Mouse (Mus musculus): ENCODE measurements around the gene Trim7.
A peak's percentile ranks its signal among the peaks of the same experiment; 100 is the strongest.
"Not testable (repeated sequence)": the region's sequence is repeated elsewhere in the genome, so short reads cannot be mapped to it uniquely, and the experiment has no call there.

Trim7 gene

DNA sequence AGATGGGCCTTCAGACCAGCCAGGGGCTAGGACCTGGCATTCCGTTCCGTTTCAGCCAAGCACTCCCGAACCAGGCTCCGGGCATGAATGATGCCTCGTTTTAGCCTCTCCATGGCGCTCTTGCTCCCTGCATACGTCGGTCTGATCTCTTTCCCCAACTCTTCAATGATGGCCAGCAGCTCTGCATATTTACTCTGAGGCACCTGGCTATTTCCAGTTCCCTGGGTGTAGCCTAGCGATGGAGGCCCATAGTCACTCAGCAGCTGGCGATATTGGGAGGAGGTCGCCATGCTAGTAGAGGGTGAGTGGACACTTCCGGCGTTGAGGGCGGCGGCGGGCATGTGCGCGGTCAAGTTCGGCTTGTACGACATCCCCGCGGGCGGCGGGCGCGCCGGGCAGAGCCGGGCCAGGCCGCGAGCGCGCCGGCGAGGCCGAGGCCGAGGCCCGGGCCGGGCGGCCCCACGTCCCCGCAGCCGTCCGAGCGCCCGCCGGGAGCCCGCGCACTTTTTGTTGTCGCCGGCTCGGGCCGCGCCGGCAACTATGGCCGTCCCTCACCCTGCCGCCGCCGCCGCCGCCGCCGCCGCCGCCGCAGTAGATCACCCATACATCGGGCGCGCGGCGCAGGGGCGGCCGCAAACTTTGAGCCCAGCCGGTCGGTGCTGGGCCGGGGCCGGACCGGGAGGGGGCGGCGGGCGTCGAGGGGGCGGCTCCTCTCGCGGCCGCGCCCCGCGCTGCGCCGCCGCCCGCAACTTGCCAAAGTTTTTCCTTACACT is at the start of gene Trim7, which contains the start of gene Gm12184:
Trim7 (plus strand) TSS at position 162 of the 773 bp plus-strand sequence.
Gm12184 (minus strand) TSS at position 677 of the 773 bp plus-strand sequence.
- DNase-seq (ENCODE audit: low spot score in 2 of 2): not testable (repeated sequence)

GRCm38 (mm10) chr11:48776664-48777063 is 49.3 kb upstream of the Trim7 start:
- DNase-seq (ENCODE audit: low spot score in 2 of 2): no peak

GRCm38 (mm10) chr11:48777303-48777702 is 48.6 kb upstream of the Trim7 start:
- no peak for DNase-seq (ENCODE audit: low spot score in 2 of 2)

DNA sequence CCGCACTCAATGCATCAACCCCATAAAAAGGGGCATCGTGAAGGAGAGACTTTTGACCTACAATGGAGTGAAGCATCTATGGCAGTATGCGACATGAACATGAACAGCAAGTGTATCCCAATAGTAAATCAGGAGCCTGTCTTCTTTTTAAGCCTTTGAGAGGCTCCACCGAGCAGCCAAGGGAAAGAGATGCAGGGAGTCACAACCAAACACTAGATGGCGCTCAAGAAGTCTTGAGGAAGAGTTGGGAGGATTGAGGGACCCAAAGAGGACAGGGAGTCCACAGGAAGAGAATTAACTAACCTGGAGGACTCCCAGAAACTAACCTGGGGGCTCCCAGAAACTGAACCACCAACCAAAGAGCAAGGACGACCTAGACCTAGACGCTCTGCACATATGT is 46.5 kb upstream of the Trim7 start:
- DNase-seq (ENCODE audit: low spot score in 2 of 2): no peak

GRCm38 (mm10) chr11:48782243-48782642 is 43.7 kb upstream of the Trim7 start:
- no peak for DNase-seq (ENCODE audit: low spot score in 2 of 2)

GRCm38 (mm10) chr11:48787455-48788211 is 38.3 kb upstream of the Trim7 start:
- DNase-seq (ENCODE audit: low spot score in 2 of 2): no peak

GRCm38 (mm10) chr11:48788311-48789089 is 37.4 kb upstream of the Trim7 start:
- DNase-seq (ENCODE audit: low spot score in 2 of 2): peak; percentile 60 to 81

GRCm38 (mm10) chr11:48789215-48789614 is 36.7 kb upstream of the Trim7 start:
- DNase-seq (ENCODE audit: low spot score in 2 of 2): no peak

- DNase-seq (ENCODE audit: low spot score in 2 of 2): peak; percentile 83 to 89
These were observed 35.7 kb upstream of the Trim7 start for GRCm38 (mm10) chr11:48789973-48790823.

GRCm38 (mm10) chr11:48790946-48791345 is 35.0 kb upstream of the Trim7 start:
- no peak for DNase-seq (ENCODE audit: low spot score in 2 of 2)

GRCm38 (mm10) chr11:48791894-48792293 is 34.0 kb upstream of the Trim7 start:
- not testable (repeated sequence) for DNase-seq (ENCODE audit: low spot score in 2 of 2)

DNA sequence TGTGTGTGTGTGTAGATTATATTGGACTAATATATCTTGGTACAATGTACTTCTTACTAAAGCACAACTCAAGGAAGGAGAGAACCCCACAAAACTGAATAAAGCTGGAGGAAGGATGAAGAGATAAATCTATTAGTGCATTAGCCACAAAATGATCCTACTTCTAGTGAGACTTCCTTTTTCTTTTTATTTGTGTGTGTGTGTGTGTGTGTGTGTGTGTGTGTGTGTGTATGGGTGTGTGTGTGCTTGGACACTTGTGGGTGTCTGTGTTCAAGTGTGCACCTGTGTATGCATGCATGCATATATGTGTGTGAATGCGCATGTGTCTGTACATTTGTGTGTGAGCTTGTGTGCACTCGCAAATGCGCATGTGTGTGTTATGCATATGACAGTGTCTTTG is 32.8 kb upstream of the Trim7 start:
- DNase-seq (ENCODE audit: low spot score in 2 of 2): no peak

DNA sequence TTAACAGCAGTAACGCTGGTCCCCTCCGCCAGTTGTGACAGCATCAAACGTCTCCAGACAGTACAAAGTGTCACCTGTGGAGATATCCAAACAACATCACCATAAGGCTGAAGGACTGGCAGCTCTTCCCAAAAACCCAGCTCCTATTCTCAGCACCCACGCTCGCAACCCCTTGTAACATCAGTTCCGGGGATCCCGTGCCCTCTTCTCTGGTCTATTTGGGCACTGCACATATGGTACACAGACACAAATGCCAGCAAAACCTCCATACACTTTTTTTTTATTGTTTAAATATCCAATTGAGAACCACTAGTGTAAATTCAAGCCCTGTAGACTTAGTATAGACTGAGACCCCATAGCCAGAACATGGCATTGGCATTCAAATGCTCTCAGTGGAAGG is 30.7 kb upstream of the Trim7 start:
- no peak for DNase-seq (ENCODE audit: low spot score in 2 of 2)

GRCm38 (mm10) chr11:48796290-48796689 is 29.6 kb upstream of the Trim7 start:
- DNase-seq (ENCODE audit: low spot score in 2 of 2): no peak

DNA sequence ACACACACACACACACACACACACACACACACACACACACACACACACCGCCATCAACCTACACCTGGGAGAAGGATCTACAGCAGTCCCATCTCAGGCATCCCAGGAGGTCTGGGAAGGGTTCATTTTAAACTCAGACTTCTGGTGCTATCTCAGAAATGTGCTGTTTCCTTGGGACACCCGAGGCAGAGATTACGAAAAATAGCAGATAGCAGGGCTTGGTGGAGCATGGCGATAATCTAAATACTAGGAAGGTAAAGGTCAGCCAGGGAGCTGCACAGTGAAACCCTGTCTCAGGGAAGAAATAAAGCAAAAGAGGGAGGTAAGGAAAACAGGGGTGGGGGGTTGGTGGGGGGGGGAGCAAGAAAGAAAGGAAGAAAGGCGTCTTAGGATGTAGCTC is 28.7 kb upstream of the Trim7 start:
- DNase-seq (ENCODE audit: low spot score in 2 of 2): no peak

DNA sequence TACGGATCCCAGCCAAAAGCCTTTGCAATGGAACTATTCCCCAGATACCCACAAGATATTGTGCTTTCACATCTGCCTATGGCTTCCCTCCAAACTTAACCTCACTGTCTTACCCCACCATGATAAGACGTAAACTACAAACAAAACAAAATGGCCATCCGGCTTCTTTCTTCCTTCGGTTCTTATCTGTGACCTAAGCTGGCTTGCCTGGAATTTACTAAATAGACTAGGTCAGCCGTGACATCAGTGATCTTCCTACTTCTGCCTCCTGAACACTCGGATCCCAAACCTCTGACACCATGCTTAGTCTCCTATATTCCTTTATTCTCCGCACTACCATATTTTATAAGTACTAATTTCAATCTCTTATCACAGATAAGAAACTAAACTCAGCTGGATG is 27.6 kb upstream of the Trim7 start:
- DNase-seq (ENCODE audit: low spot score in 2 of 2): no peak

DNA sequence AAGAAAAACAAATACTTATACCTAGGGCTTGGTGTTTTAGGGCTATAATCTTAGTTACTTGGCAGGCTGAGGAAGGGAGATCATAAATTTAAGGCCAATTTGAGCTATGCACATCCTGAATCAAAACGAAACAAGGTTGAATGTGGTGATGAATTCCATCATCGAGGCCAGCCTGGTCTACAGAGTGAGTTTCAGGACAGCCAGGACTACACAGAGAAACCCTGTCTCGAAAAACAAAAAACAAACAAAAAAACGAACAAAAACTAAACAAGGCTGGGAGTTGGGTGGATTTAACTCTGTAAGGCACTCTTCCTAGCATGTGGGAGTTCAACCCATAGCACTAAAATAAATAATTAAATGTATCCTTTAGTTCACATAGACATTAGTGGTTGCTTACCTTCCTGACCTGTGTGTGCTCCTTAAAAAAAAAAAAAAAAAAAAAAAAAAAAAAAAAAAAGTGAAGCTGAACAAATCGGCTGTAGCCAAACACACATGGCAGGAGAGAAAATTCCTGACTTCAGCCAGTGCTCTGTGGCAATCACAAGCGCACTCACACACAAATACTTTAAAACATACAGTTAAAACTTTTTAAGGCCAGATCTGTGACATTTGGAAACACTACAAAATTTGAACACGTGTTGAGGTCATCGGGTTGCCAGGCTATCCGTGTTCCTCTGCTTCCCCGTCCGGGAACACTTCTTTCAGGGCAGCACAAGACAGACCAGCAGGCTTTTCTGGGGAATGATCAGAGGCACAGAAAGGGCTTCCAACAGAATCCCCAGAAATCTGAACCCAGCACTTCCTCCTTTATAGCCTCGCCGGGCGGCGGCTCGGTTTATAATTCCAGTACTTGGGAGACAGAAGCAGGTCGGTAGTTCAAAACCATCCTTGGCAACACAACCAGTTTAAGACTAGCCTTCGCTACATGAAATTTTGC is 26.7 kb upstream of the Trim7 start:
- no peak for DNase-seq (ENCODE audit: low spot score in 2 of 2)

- peak; percentile 92 to 95 for DNase-seq (ENCODE audit: low spot score in 2 of 2)
These were observed 25.8 kb upstream of the Trim7 start, which contains the start of gene Rack1 for GRCm38 (mm10) chr11:48799921-48800701. Gene Rack1 (plus strand): TSS chr11:48800332.
